Mouse (Mus musculus) kidney, adult 2 months (tissue): ENCODE data around the gene Pde6c. TPM values are rescaled to one million over a fixed set of nuclear protein-coding genes. Genes with fewer than 3 reads are reported as not detected.

ENCODE experiments used
- DNase-seq: peaks from one replicate; pipeline ENCODE4 v3.0.0; 2021
- H3K27ac ChIP-seq: fragments of 200-500 bp; 2 replicates; pipeline ENCODE4 v1.5.1; 2012; ENCODE audit warnings: low read depth, low read length, control low read depth, inconsistent platforms; ENCODE audit not compliant: insufficient read depth
- H3K27me3 ChIP-seq: fragments of 200-500 bp; replicated peaks from 2 replicates; pipeline ENCODE4 v1.6.1; 2012; ENCODE audit warnings: mild to moderate bottlenecking, moderate library complexity, low read length, inconsistent platforms; ENCODE audit not compliant: control insufficient read depth, insufficient read depth
- H3K36me3 ChIP-seq: fragments of 200-500 bp; 2 replicates; pipeline ENCODE4 v1.6.1; 2012; ENCODE audit warnings: mild to moderate bottlenecking, moderate library complexity, low read length, inconsistent platforms; ENCODE audit not compliant: control insufficient read depth, insufficient read depth
- H3K4me1 ChIP-seq: fragments of 200-500 bp; 2 replicates; pipeline ENCODE4 v1.6.1; 2011; ENCODE audit warnings: low read length; ENCODE audit not compliant: control insufficient read depth, insufficient read depth
- H3K4me3 ChIP-seq: fragments of 200-500 bp; 2 replicates; pipeline ENCODE4 v1.5.1; 2011; ENCODE audit warnings: mild to moderate bottlenecking, low read depth, low read length, control low read depth; ENCODE audit not compliant: insufficient read depth
- CTCF ChIP-seq: fragments of 200-500 bp; conservative IDR thresholded peaks from 2 replicates; pipeline ENCODE4 v1.5.1; 2011; ENCODE audit warnings: low read depth, mild to moderate bottlenecking, control low read depth, low read length, moderate library complexity, mixed read lengths; ENCODE audit not compliant: insufficient read depth, insufficient read length
- POLR2A ChIP-seq: fragments of 200-500 bp; IDR thresholded peaks from one replicate; pipeline ENCODE4 v1.6.1; 2011; ENCODE audit warnings: low read depth, low read length, control low read depth
- WGBS: fragments of 180-500 bp; shearing (Covaris S2); methylation state at CpG from one replicate; pipeline ENCODE4 v1.1.7; 2018; 5-methylcytosine and 5-hydroxymethylcytosine counted together
- polyA plus RNA-seq: library from polyadenylated mRNA; depleted of rRNA; stranded (reverse); fragments of >200 nt; gene quantifications from 2 replicates; pipeline ENCODE4 v1.2.3, GENCODE M21; 2012; rRNA removed

Gene Pde6c
- polyA plus RNA-seq, 1 experiment = not detected

- Histone ChIP-seq H3K4me3 (peak overlapping the region; percentile 98), H3K36me3 (no peaks in the 10 kb centered on the region), H3K27me3 (no peaks in the 10 kb centered on the region), H3K27ac (no peak overlapping the region), H3K4me1 (peaks cover 4% of the 10 kb centered on the region; the same call in 1 of the 2 replicates)
- DNase-seq = no peak
- 10% methylated on average over 9 of the region's 9 CpGs for WGBS
- TF ChIP-seq CTCF (no peak), POLR2A (no peak)
Observed at GRCm38 (mm10) chr19:38224685-38225060, 92.1 kb downstream of the Pde6c start.

- H3K4me1 ChIP-seq = no peaks in the 10 kb centered on the region; the same call in 1 of the 2 replicates
- DNase-seq = no peak
- TF ChIP-seq POLR2A (no peak), CTCF (no peak; the same call in 1 of the 2 replicates)
- 67% methylated on average over 2 of the region's 2 CpGs for WGBS
- H3K27me3 ChIP-seq = 0 out of 2 replicates have a peak, but pooled peaks cover 1% of the 10 kb centered on the region
- H3K36me3 ChIP-seq = no peaks in the 10 kb centered on the region
- no peak overlapping the region for H3K27ac ChIP-seq
- no peak overlapping the region for H3K4me3 ChIP-seq
Observed at GRCm38 (mm10) chr19:38228699-38229098, 96.1 kb downstream of the Pde6c start.

GRCm38 (mm10) chr19:38232087-38232486 lies 99.5 kb downstream of the Pde6c start:
- TF ChIP-seq CTCF = no peak
- TF ChIP-seq POLR2A = no peak
- WGBS = 14% methylated on average over 8 of the region's 8 CpGs

GRCm38 (mm10) chr19:38232516-38232915 lies 99.9 kb downstream of the Pde6c start:
- 0 out of 2 replicates have a peak, but pooled peaks cover 1% of the 10 kb centered on the region for H3K27me3 ChIP-seq
- H3K36me3 ChIP-seq = no peaks in the 10 kb centered on the region
- no peaks in the 10 kb centered on the region for H3K4me1 ChIP-seq
- no peak overlapping the region for H3K4me3 ChIP-seq
- 8% methylated on average over 4 of the region's 4 CpGs for WGBS
- H3K27ac ChIP-seq = no peak overlapping the region
- TF ChIP-seq CTCF (no peak), POLR2A (no peak)
- DNase-seq = no peak

More at GRCm38 (mm10) chr19:38232087-38232486, 99.5 kb downstream of the Pde6c start:
- 0 out of 2 replicates have a peak, but pooled peaks cover 1% of the 10 kb centered on the region for H3K27me3 ChIP-seq
- peak; percentile 55 for DNase-seq
- H3K27ac ChIP-seq = no peak overlapping the region
- H3K4me1 ChIP-seq = no peaks in the 10 kb centered on the region
- H3K36me3 ChIP-seq = no peaks in the 10 kb centered on the region
- H3K4me3 ChIP-seq = no peak overlapping the region

Other genes starting within 250 kb of the Pde6c start
- 24.2 and 27.5 TPM in 2 replicates for gene Myof, start 89.2 kb upstream of the Pde6c start, polyA plus RNA-seq
- 0.14 and 0.15 TPM in 2 replicates for gene Cep55, start 77.8 kb upstream of the Pde6c start, polyA plus RNA-seq
- 1.8 and 2.2 TPM in 2 replicates for gene Ffar4, start 35.7 kb upstream of the Pde6c start, polyA plus RNA-seq
- gene Rbp4, start 7.5 kb upstream of the Pde6c start, polyA plus RNA-seq = 17.6 and 23.6 TPM in 2 replicates
- gene Fra10ac1, start 91.4 kb downstream of the Pde6c start, polyA plus RNA-seq = 4.0 and 4.8 TPM in 2 replicates
- 0.10 and 0.28 TPM in 2 replicates for gene Lgi1, start 131.8 kb downstream of the Pde6c start, polyA plus RNA-seq